Mouse (Mus musculus) adrenal gland, postnatal 25 days (tissue): ENCODE data around the gene Cyp2a5. TPM values are rescaled to one million over a fixed set of nuclear protein-coding genes. Genes with fewer than 3 reads are reported as not detected.
"Not testable (repeated sequence)": the region's sequence is repeated elsewhere in the genome, so short reads cannot be mapped to it uniquely, and the experiment has no call there.

Source experiments
- DNase-seq: peaks from one replicate; pipeline ENCODE4 v3.0.0; 2021; ENCODE audit warnings: mixed read lengths
- long read RNA-seq: library from polyadenylated mRNA; stranded (forward); transcript quantifications from one replicate; pipeline ENCODE4 v2.0.0, GENCODE M21; 2021
- total RNA-seq: library from RNA; stranded (reverse); gene quantifications from 2 replicates; pipeline ENCODE4 v1.2.3, GENCODE M21; 2021

Cyp2a5 gene
- total RNA-seq: 0.49 and 7.2 TPM in 2 replicates
- long read RNA-seq, transcript Cyp2a5-201 (9 exons, 2,013 nt): major isoform, 67 of 80 reads
- long read RNA-seq, partial matches to known transcripts: 12 of 80 reads
- long read RNA-seq, other reads (novel, unspliced or antisense): 1 of 80 reads

DNA sequence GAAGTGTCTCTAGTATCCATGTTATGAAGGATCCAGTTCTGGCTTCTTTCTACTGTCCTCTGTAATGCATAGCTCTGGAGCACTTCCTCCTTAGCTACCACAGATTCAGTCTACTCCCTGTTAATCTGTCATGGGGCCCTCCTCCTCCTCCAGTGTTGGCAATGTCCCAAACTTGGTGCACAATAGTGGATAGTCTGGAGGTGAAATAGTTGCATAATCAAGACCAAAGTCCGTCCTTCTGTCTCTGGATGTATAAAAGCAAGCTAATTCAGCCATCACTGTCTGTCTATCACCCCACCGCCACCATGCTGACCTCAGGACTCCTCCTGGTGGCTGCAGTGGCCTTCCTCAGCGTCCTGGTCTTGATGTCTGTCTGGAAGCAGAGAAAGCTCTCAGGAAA, at the start of gene Cyp2a5:
TSS of gene Cyp2a5 (plus strand) at position 247 of the 400 bp plus-strand sequence.
- DNase-seq: not testable (repeated sequence)

DNA sequence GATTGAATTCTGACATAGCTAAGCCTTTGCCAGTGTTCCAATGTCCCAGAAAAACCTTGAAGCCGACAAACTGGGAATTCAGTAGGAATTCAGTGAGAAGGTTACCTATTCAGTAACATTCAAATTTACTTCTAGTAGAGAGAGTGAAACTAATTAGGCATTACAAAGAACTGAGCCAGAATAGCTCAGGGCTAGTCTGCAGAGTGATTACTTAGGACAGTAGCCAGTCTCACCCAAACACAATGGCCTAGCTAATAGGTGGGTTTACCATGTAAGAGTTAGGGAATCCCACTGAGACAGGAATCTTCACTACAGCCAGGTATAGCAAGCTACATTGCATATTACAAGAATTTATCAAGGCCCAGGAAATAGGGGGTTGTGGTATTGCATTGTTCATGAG, 49.1 kb upstream of the Cyp2a5 start:
- DNase-seq: not testable (repeated sequence)

DNA sequence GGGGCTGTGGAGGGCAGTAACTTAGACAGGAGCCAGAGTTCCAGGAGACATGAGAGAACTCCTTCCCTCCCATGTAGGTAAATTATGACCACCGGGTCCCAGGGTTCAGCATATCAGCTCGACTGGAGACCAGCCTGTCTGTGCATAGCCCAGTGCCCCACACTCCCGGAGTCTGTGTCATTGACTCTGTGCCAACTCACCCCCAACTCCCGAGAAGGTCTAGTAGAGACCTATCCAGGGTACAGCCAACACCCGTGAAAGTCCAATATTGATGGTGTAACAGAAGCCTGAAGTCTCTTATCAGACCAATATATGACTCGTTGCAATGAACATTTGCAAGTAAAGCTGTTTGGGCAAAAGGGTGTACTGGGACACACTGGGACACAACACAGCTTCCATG, 45.1 kb upstream of the Cyp2a5 start:
- no peak for DNase-seq

DNA sequence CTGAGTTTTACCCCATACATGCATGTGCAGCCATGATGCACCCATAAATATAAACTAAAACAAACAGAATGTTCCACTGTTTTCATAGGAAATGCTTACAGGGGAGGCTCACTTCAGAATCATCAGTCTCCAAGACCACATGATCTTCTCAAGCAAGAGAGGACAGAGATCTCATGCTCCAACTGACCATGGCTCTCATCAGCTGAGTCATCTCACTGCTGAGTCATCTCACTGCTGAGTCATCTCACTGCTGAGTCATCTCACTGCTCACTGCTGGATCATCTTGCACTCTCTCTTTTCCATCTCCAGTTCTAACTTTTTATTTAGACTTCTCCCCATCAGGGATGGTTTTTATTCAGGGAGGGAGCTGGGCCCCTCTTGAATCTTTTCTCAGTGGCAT, 35.0 kb upstream of the Cyp2a5 start:
- peak; percentile 17 for DNase-seq

DNA sequence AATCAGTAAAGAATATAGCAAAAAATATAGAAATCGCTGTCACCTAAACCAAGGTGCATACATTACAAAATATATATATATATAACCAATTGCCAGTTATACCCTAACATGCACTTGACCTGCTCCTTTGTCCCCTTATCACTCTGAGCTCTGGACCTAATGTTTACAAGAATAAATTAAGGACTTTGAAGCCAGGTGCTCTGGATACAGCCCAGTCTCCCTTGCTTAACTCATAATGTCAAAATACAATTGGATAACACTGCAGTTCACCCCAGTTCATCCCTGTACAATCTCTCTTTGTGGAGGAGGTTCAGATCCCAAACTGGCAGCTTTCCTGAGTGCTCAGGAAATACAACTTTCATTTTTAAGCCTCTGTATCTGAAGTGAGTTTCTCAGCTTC, 34.1 kb upstream of the Cyp2a5 start:
- DNase-seq: no peak

DNA sequence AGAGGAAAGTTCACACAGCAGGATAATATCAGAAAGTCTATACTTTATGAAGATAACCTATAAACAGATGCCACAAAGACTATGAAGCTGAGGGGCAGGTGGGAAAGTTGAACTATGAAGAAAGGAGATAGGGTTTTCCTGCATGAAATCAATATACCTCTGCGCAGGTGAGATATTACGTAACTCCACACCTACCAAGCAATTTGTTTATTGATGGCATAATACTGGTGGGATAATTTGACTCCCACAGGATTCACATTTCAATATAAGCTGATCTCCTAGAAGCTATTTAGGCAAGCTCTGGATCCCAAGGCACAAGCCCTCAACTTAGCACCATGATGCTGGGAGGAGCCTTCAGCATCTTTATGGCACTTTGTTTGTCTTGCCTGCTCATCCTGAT, 26.5 kb upstream of the Cyp2a5 start, which contains the start of gene Cyp2g1:
TSS of gene Cyp2g1 (plus strand) at position 301 of the 400 bp plus-strand sequence.
- no peak for DNase-seq

DNA sequence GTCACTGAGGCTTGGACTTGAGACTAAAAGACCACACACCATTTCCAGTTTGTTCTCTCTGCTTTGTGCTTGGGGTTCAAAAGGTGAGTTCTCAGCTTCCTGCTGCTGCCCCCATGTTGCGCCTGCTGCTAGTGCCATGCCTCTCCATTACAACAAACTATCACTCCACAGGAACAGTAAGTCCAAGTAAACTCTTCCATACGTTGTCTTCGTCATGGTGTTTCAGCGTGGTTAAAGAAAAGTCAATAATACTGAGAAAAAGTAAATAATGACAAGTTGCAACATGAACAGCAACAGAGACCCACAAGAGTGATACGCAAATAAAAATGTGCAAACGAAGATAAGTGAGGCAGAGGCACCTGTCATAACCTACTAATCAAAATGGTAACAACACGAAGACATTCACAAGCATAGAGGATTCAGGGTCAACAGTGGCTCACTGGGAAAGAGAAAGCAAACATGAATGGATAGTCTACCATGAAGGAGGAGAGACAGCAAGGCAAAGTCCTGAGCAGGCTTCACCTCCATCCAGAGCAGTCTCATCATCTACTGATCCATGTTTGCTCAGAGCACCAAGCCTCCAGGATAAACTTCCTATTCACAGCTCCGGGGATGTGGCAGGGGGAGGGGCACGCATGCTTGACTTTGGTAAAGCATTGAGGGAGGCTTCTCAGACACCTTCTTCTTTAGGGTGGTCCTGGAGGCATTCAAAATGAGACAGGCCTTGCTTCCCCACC, 3.4 kb upstream of the Cyp2a5 start:
- not testable (repeated sequence) for DNase-seq

DNA sequence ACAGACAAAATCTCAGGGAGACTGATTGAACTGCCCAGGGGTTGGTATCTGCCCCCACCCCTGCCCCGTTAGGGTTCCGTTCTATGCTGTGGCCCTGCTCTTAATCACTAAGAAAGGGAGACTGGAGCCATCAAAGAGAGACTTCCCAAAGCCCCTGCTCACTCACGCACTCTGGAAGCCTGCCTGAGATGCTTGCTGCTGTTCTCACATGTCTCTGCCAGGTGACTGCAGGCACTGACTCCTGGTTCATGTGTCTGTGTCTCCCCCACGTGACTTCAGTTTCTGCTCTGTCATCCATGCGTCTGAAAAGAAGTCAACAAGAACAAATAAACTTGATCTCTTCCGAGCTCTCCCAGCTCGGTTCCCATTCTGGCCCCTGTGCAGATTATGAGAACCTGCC, 2.4 kb upstream of the Cyp2a5 start:
- DNase-seq: not testable (repeated sequence)

DNA sequence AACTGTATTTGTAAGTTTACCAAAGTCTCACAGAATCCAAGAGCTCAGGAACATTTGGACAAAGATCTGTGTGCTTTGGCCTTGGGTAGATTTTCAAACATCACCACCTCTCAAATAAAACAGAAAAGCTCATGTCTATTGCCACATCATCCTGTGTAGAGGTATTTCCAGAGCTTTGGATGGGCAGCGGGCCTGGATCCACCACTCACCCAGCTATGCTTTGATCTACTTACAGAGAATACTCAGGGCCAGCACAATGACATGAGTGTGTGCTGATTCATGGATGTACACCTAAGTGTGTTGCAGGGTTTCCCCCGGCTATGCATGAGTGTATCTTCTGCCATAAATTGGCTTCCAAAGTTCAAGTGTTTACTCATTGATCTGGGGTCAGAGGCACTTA, 8.3 kb downstream of the Cyp2a5 start:
- DNase-seq: not testable (repeated sequence)

DNA sequence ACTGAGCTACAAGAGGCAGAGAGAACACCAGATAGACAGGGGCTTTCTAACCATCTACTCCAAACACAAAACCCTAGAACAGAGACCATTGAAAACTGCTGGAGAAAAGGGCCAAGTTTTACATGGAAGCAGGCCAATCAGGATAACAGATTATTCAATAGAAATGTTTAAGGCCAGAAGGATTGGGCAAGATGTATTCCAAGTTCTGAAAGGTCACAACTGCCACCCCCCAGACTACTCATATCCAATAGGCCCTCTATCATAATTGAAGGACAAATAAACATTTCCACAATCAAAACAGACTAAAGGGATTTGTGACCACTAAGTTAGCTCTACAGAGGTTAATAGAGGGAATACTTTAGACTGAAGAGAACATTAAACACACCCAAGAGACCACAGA, 15.0 kb downstream of the Cyp2a5 start:
- DNase-seq: not testable (repeated sequence)

DNA sequence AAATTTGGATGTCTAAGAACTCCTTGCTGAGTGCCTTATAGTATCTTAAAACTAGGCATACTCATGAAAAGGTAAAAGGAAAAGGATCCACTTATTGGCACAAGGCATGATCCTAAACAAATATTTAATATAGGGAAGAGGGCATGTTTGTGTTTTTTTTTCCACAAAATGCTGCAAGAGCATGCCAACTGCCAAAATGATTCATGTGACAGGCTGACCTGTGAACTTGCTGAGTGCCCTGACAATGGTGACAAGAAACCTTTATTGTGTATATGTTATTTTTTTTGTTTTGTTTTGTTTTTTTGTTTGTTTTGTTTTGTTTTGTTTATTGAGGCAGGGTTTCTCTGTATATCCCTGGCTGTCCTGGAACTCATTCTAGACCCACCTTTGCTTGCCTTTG, 43.5 kb downstream of the Cyp2a5 start:
- not testable (repeated sequence) for DNase-seq

DNA sequence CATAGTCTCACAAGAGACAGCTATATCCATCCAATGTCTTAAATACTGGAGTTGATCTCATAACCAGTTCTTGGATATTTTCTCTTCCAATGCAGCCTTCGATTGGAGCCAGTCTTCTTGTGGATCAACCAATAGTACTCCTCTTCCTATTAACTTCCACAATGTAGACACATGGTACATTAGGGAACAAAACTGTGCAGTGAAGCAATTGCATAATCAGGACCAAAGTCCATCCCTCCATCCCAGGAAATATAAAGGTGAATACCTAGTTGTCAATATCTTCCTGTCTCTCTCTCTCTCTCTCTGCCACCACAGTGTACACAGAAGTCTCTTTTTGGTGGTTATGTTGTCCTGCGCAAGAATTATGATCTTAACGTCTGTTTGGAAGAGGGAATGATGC, 45.5 kb downstream of the Cyp2a5 start:
- not testable (repeated sequence) for DNase-seq

Other genes starting within 250 kb of the Cyp2a5 start
- not detected in 2 replicates for gene Vmn1r185, start 216.8 kb upstream of the Cyp2a5 start, total RNA-seq
- not detected in 2 replicates for gene Cyp2b23, start 148.9 kb upstream of the Cyp2a5 start, total RNA-seq
- not detected in 2 replicates for gene Cyp2b19, start 78.2 kb upstream of the Cyp2a5 start, total RNA-seq
- not detected in 2 replicates for gene Cyp2g1, start 26.4 kb upstream of the Cyp2a5 start, total RNA-seq
- 1.2 TPM in 1 of 2 replicates, not detected in the other for gene Cyp2a22, start 104.1 kb downstream of the Cyp2a5 start, total RNA-seq
- gene Cyp2a12, start 193.8 kb downstream of the Cyp2a5 start, total RNA-seq: 1.8 and 9.6 TPM in 2 replicates